Mouse (Mus musculus) v-Abl transformed pro-B cells (cell line): ENCODE data around the gene Slit3.

ENCODE experiments used
- in situ Hi-C, 2 experiments: fragments of 400-800 bp; cut with MboI; formaldehyde crosslinking; loops; one replicate each; pipeline ENCODE4 v1.15.1; 2025; ENCODE audit not compliant: unreplicated experiment in 2 of 2

Slit3 gene

DNA sequence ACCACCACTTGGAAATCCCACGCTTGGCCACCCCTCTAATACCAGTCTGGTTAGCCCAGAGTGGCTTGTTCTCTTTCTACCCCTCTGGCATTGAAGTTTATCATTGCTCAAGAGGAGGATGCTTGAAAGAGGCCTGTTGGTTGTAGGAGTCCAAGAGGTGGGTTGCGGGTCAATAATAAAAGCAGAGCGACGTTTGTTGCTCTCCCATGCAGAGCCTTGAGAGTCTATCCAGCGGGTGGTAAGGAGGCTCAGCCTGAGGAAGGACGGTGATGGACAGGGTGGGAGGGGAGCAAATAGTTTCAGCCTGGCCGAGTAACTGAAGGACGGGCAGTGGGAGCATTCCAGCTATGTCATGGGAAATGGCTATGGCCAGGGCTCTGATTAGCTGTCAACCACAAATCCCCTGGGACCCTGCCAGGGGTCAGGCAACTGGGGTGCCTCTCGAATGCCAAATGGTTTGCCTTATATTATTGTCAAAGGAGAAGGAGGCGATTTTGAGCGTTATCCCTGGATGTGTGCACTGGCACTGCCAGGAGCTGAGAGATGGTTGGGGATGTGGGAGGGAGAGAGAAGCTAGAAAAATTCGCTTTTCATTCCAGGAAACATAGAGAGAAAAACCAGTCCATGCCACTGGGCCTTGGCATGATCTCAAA lies 141.4 kb downstream of the Slit3 start:
- in situ Hi-C loops = no loop called here

DNA sequence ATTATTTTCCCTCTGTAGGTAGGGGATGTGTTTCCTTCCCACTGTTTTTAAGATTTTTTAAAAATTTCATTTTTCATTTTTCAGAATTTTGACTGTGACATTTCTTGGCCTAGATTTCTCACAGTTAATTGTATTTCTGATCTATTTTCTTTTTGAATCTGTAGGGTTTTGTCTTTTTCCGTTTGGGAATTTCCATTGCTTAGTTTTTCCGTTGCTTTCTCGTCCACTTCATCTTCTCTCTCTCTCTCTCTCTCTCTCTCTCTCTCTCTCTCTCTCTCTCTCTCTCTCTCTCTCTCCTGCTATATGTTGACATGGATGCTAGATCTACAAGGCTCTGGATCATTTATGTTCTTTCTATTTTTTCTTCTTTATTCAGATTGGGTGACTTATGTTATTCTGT lies 143.7 kb downstream of the Slit3 start:
- in situ Hi-C loops = no loop called here

GRCm38 (mm10) chr11:35270396-35270795 lies 149.4 kb downstream of the Slit3 start:
- in situ Hi-C loops = no loop called here

GRCm38 (mm10) chr11:35273416-35273815 lies 152.4 kb downstream of the Slit3 start:
- in situ Hi-C loops = no loop called here

GRCm38 (mm10) chr11:35274036-35274435 lies 153.0 kb downstream of the Slit3 start:
- in situ Hi-C loops = no loop called here

DNA sequence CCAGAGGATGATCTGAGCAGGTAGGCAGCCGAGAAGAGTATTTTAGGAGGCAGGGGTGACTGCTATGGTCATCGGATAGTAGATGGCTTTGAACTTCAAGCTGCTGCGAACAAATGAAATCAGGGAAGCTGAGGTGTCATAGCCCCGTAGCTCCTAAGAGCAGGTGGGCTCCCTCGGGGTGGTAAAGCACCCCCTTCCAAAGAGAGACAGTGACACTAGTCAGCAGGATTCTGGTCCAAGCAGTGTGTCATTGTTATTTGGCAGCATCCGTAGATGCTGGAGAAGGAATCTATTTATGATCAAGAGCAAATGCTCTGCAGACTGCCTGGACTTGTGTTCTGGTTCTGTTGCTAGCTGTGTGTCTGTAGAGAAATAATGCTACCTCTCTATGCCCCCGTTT lies 154.3 kb downstream of the Slit3 start:
- in situ Hi-C loops = no loop called here

DNA sequence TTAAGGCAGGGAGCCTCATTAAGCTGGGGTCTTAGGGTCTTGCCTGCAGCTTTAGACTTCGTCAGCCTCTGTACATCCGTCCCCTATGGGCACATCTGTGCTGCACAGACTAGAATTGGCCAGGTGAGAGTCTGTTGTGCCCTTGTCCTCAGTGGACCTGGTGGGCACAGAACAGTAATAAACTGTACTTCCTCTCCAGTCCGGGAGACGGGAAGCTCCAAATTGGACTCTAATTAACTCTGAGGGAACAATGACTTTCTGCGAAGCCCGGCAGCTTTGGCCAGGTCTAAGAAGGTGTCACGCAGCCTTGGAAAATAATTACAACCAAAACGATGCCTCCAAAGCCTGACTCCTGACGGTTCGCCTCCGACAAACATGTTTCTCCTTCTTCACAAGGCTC lies 155.0 kb downstream of the Slit3 start:
- in situ Hi-C loops = no loop called here

DNA sequence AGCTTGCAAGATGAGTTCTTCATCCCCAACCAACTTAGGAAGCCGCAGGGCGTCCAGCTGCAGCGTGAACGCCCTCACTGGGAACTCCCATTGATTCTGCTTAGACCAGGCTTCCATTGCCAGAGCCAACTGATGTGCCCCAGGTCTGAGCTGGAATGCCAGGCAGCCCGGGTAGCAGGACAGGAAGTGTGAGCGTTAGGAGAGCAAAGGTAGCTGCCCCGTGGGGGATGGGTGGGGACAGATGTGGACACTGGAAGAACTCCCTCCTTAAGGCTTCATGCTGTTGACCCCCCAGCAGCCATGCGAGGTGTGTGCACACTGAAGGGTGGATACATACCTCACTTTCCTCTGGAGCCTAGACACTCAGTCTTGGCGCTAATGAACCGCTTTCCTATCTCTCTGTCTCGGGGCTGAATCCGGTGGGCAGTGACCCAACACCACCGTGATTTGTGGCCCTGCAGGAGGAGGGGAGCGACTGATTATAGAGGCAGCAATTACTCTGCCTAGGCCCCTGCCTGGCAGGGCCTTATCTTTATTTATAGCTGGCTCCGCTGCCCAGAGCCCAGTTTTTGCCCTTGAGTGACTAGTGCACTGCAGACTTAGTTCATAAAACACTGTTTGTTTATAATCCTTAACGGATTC lies 157.2 kb downstream of the Slit3 start:
- in situ Hi-C loops = no loop called here

GRCm38 (mm10) chr11:35280826-35281225 lies 159.8 kb downstream of the Slit3 start:
- in situ Hi-C loops = no loop called here

- in situ Hi-C loops = no loop called here
These were observed 161.1 kb downstream of the Slit3 start for GRCm38 (mm10) chr11:35282001-35282632.

GRCm38 (mm10) chr11:35282825-35283571 lies 162.0 kb downstream of the Slit3 start:
- in situ Hi-C loops = no loop called here

DNA sequence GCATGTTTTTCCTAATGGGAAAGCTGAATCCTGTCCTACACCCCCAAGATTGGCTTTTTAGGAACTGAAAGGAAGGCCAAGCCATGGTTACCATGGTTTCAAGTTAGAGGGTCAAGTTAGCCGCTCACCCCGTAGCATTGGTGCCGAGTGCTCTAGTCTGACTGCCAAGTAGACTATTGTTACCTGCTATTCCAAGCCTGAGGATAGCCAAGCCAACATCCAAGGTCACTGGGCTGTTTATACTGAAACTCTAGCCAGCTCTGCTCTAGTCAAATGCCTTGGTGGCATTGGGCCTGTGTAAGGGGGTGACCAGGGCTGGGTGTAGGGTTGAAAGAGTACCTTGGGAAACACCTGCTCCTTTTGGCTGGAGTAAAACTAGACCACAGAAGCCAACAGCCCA lies 162.7 kb downstream of the Slit3 start:
- in situ Hi-C loops = no loop called here

DNA sequence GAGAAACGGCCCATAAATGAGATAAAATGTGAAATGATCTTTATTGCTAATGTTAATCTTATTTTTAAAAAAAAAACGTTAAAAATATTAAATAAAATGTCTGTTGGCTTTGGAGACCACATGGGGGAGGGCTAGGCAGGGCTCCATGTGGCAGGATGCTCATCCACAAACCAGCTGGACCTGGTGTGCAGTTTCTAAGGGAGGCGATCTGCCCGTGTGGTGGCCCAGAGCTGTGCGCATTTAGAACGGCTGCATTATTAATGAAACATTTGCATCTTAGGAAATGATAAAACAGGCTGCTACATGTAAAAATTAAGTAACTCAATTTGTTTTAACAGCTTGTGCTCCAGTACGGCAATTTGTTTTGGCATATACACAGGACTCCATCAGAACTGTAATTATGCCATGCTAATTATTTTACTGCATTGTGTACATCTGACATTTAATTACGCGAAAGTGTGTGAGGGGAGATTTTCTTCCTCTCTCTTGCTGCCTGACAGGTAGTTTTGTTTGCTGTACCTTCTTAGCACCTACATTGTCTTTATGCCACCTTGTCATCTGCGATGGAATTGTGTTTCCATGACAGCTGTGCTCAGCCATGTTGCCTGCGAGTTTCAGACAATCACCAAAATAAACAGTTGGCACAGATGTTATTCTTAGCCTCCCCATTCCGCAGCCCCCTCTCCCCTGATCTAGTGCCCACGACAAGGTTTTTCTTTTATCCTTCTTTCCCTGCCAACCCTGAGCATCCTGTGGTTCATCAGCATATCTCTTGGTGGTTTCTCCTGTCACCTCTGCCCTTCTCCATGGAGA lies 165.8 kb downstream of the Slit3 start:
- in situ Hi-C loops = no loop called here

DNA sequence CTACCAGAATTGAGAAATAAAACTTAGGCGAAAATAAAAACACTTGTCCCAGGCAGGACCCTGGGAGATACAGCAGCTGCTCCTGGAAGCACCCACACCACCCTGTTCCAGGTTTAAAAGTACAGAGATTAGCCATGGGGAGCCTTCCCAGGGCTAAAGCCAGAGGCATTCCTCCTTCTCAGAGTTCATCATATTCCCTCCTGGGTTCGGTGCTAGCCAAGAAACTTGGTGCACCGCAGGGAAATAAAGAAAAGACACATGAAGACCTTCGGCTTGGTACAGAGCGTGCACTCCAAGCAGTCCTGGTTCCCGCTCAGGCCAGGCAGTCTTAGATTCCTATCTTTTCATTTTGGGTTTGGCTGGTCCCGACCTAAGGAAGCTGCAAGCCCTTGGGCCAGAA lies 167.0 kb downstream of the Slit3 start:
- in situ Hi-C loops = no loop called here

DNA sequence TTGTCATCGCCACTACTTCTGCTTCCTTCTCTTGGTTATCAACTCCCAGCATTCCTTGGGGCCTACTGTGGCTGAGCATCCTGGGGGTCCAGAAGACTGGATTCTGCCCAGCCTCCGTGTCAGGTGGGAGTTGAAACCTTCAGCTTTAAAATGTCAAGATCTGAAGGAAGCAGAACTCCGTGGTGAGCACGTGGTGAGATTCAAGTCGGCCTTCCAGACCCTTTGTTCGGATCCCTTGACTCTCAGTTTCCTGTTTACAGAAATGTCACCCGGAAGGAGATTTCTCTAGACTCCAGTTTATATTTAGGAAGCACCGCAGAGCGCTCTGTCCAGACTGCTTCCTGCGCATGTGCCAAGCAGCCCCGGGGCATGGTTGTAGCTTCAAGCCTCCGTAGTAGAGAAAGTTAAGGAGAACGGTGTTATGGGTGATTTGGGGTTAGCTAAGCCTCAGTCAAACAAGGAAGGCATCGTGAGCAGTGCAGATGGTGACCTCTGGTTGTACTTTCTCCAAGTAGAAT lies 167.8 kb downstream of the Slit3 start:
- in situ Hi-C loops = no loop called here

- in situ Hi-C loops = no loop called here
These were observed 171.3 kb downstream of the Slit3 start for GRCm38 (mm10) chr11:35292228-35292747.

DNA sequence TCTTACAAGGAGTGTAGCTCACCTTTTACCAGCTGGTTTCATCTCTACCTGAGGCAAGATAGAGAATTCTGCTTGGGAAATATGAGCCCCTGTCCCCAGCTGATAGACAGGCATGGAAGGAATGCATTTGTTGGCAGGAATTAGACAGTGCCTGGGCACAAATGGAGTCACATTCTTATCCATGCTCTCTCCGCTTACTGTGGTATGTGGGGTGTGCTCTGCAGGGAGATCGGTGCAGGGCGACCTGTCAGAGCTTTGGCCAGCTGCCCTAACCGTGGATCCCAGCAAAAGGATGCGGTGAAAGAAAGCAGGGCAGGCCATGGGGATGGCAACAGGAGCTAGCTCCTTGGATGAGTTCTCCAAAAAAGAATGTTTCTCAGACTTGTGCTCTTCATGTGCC lies 172.2 kb downstream of the Slit3 start:
- in situ Hi-C loops = no loop called here

GRCm38 (mm10) chr11:35294670-35295069 lies 173.6 kb downstream of the Slit3 start:
- in situ Hi-C loops = no loop called here

DNA sequence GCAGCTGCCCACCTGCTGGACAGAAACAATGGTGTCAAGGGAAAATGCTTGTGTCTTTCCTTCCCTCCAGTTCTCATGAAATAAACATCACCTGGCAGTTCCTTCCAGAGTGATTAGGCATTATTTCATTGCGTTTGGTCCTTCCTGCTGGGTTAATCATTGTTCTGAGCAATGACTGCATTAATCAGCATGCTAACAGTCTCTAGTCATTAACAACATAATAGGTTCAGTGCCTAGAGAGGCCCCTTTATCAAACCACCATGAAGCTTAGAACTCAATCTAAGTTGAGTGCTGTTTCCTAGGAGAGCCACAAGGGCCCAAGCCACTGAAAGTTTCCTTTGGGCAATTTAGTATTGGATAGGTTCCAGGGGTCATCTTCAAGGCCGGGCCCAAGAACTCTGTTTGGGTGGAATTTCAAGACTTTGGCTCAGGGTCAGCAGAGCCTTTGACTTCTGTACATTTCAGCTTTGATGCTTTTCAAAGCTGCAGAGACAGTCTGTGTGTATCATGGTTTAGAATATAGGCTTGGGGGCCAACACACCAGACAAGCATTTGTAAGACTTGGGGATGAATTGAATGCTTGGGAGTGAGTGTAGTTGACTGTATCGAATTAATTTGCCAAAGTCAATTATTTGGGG lies 174.3 kb downstream of the Slit3 start:
- in situ Hi-C loops = no loop called here

DNA sequence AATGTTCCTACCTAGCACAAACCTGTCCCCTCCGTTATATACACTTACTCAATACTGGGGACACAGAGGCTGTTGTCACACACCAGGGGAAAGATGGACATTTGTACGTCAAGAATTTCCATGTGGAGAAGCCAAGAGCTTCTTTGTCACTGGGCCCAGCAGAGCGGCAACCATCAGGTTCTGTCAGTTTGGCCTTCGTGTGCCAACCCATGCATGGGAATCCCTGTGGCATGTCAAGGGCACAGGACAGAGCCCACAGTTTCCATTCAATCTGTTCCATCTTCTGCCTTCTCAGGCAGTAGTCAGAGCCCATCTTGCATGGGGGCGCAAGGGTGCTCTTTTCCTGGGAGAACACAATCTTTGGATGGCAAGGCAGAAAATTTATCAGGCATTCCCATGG lies 175.8 kb downstream of the Slit3 start:
- in situ Hi-C loops = no loop called here
